Mouse (Mus musculus): ENCODE results near the gene Vps13a. TPM values are rescaled to one million over a fixed set of nuclear protein-coding genes. Genes with fewer than 3 reads are reported as not detected.

Vps13a gene
- total RNA-seq, 2 experiments from 2014 or later = 25.9 to 26.8 TPM

DNA sequence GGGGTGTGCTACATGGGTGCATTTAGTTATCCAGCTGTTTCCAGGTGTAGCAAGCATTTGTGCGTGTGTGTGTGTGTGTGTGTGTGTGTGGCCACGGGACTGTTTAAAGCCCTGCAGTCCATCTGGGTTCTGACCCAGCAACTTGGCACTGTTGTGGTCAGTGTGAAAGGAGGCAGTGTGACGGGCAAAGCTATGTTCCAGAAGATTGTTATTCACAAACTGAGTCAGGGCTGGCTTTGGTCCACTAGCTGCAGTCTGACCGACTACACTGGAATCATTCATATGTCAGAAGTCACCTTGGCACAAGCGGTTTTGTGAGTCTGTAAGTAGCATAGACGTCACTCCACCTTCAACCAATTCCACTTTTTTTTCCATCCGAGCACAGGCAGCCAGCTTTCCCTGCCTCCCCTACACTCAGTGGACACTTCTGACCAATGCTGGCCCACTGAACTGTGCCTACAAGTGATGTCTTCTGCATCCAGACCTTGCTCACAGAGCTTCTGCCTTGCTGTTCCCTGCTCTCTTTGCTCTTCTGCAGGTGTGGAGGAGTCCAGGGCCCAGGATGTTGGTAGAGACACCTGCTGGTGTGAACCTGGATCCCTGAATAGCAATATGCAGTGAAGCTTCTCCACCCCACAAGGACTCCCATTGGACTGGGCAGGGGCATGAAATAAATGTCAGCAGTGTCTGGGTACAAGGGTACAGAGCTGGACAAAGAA lies 187.3 kb downstream of the Vps13a start:
- DNase-seq = no peak
- intact Hi-C loops (cut with DNase I) = no loop called here

DNA sequence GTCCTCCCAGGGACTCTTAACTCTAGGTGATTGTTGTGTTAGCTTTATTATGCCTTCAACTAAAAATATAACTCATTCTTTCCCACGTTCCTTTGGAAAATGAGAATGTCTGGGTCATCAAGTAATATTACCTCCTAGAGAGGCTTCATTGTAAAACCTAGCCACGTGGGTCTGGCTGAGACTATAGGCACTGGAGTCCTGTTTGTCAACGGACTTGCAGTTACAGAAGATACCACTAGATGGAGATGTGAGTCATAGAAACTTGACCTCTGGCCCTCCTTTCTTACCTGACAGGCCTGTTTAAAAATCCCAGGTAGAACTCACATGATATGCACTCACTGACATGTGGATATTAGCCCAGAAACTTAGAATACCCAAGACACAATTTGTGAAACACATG lies 195.4 kb downstream of the Vps13a start:
- intact Hi-C loops (cut with DNase I) = no loop called here
- peak in 1 of 2 experiments; percentile 32 for DNase-seq

DNA sequence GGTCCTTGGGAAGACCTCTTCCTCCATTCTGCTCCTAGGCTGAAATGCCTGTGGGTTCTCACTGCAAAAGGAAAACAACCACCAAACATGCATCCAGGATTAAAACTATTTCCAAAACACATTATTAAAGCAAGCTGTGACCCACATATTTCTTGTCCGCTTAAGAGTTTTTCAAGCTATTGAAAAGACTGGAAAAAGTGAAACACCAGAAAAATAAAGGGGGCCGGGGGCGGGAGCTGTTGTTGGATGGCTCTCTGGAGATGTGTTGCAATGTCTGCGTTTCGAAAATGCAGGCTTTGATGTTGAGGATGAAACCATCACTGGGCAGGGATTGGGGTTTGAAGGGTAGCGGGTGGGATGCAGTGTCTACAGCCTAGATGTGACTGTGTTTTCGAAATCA lies 196.2 kb downstream of the Vps13a start:
- intact Hi-C loops (cut with DNase I) = no loop called here
- DNase-seq = no peak

DNA sequence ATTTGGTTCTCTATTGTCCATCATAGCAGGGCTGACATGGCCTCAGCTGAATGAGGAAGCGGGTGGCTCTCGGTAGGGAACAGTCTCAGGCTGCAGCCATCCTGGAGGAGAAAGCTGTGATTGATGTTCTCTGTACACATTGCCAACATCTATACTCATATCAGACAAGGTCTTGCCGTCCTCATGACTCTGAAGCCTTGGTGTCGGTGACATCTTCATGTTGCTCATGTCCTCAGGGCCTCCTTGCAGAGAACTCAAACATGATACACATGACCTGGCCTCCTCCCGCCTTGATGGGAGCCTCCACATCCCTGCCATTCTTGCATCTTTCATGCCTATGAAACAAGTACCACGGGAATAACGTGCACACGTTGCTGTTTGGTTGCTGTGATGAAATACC lies 200.2 kb downstream of the Vps13a start:
- intact Hi-C loops (cut with DNase I) = no loop called here
- DNase-seq = no peak

GRCm38 (mm10) chr19:16579656-16580260 lies 201.0 kb downstream of the Vps13a start:
- intact Hi-C loops (cut with DNase I) = no loop called here

GRCm38 (mm10) chr19:16576790-16577189 lies 203.9 kb downstream of the Vps13a start:
- intact Hi-C loops (cut with DNase I) = no loop called here

More at GRCm38 (mm10) chr19:16579656-16580260, 201.0 kb downstream of the Vps13a start:
- no peak for DNase-seq

More at GRCm38 (mm10) chr19:16576790-16577189, 203.9 kb downstream of the Vps13a start:
- DNase-seq = no peak

Other genes with a start within 250 kb of the Vps13a start
- gene Foxb2, start 92.9 kb upstream of the Vps13a start, total RNA-seq (2021) = not detected
- 10 to 100 TPM; 22.6 to 25.2 TPM for gene Prune2, start 175.2 kb upstream of the Vps13a start, total RNA-seq (2021)

All from heart, postnatal 14 days (tissue).